Mouse (Mus musculus): ENCODE data around the gene Arhgap40. TPM values are rescaled to one million over a fixed set of nuclear protein-coding genes. Genes with fewer than 3 reads are reported as not detected.
A peak's percentile ranks its signal among the peaks of the same experiment; 100 is the strongest.

The Arhgap40 gene
- polyA plus RNA-seq, 1 experiment from 2014 or later = 0.16 TPM

GRCm38 (mm10) chr2:158518583-158518982 lies 6.0 kb downstream of the Arhgap40 start:
- Histone ChIP-seq H3K27me3 (no peaks in the 10 kb centered on the region), H3K4me3 (replicated peaks) (no peak overlapping the region), H3K36me3 (no peaks in the 10 kb centered on the region), H3K9ac (replicated peaks) (no peak overlapping the region), H3K9me3 (no peaks in the 10 kb centered on the region), H3K27ac (no peak overlapping the region), H3K4me1 (replicated peaks) (no peaks in the 10 kb centered on the region), H3K4me2 (no peak overlapping the region)
- 78% methylated on average over 6 of the region's 6 CpGs for WGBS
- no peak for ATAC-seq (ENCODE audit: insufficient number of reproducible peaks, insufficient read depth, low FRiP score, low TSS enrichment, low read depth)

GRCm38 (mm10) chr2:158519071-158519470 lies 6.5 kb downstream of the Arhgap40 start:
- H3K9ac ChIP-seq (replicated peaks) = no peak overlapping the region
- no peaks in the 10 kb centered on the region for H3K27me3 ChIP-seq
- no peaks in the 10 kb centered on the region for H3K9me3 ChIP-seq
- H3K4me1 ChIP-seq (replicated peaks) = no peaks in the 10 kb centered on the region
- ATAC-seq (ENCODE audit: insufficient number of reproducible peaks, insufficient read depth, low FRiP score, low TSS enrichment, low read depth) = no peak
- WGBS = 84% methylated on average over 11 of the region's 11 CpGs
- H3K36me3 ChIP-seq = no peaks in the 10 kb centered on the region
- H3K4me2 ChIP-seq = no peak overlapping the region
- no peak overlapping the region for H3K4me3 ChIP-seq (replicated peaks)
- H3K27ac ChIP-seq = no peak overlapping the region

- no peaks in the 10 kb centered on the region for H3K4me1 ChIP-seq (replicated peaks)
- no peaks in the 10 kb centered on the region for H3K27me3 ChIP-seq
- no peak overlapping the region for H3K4me3 ChIP-seq (replicated peaks)
- WGBS = 73% methylated on average over 6 of the region's 6 CpGs
- H3K27ac ChIP-seq = no peak overlapping the region
- H3K9me3 ChIP-seq = no peaks in the 10 kb centered on the region
- ATAC-seq (ENCODE audit: insufficient number of reproducible peaks, insufficient read depth, low FRiP score, low TSS enrichment, low read depth) = no peak
- no peak overlapping the region for H3K4me2 ChIP-seq
- H3K9ac ChIP-seq (replicated peaks) = no peak overlapping the region
- H3K36me3 ChIP-seq = no peaks in the 10 kb centered on the region
Measured at GRCm38 (mm10) chr2:158519800-158520199, 7.2 kb downstream of the Arhgap40 start.

- Histone ChIP-seq H3K4me2 (no peak overlapping the region), H3K4me3 (replicated peaks) (no peak overlapping the region), H3K9me3 (no peaks in the 10 kb centered on the region), H3K27me3 (no peaks in the 10 kb centered on the region), H3K4me1 (replicated peaks) (no peaks in the 10 kb centered on the region), H3K36me3 (no peaks in the 10 kb centered on the region), H3K9ac (replicated peaks) (no peak overlapping the region), H3K27ac (no peak overlapping the region)
- WGBS = 83% methylated on average over 8 of the region's 8 CpGs
- no peak for ATAC-seq (ENCODE audit: insufficient number of reproducible peaks, insufficient read depth, low FRiP score, low TSS enrichment, low read depth)
Measured at GRCm38 (mm10) chr2:158523060-158523459, 10.5 kb downstream of the Arhgap40 start.

- Histone ChIP-seq H3K9me3 (no peaks in the 10 kb centered on the region), H3K4me2 (no peak overlapping the region), H3K4me3 (replicated peaks) (no peak overlapping the region), H3K27ac (no peak overlapping the region), H3K27me3 (no peaks in the 10 kb centered on the region), H3K4me1 (replicated peaks) (no peaks in the 10 kb centered on the region), H3K9ac (replicated peaks) (no peak overlapping the region), H3K36me3 (no peaks in the 10 kb centered on the region)
- ATAC-seq (ENCODE audit: insufficient number of reproducible peaks, insufficient read depth, low FRiP score, low TSS enrichment, low read depth) = no peak
- 80% methylated on average over 16 of the region's 16 CpGs for WGBS
Measured at GRCm38 (mm10) chr2:158524129-158524860, 11.7 kb downstream of the Arhgap40 start.

- Histone ChIP-seq H3K4me1 (replicated peaks) (no peaks in the 10 kb centered on the region), H3K27me3 (no peaks in the 10 kb centered on the region), H3K9me3 (no peaks in the 10 kb centered on the region; the same call in 1 of the 2 replicates), H3K4me3 (replicated peaks) (no peak overlapping the region), H3K27ac (no peak overlapping the region), H3K9ac (replicated peaks) (no peak overlapping the region), H3K4me2 (no peak overlapping the region), H3K36me3 (no peaks in the 10 kb centered on the region)
- 7% methylated on average over 4 of the region's 4 CpGs for WGBS
- 0 out of 2 replicates have a peak, but pooled peaks have one; percentile 47 for ATAC-seq (ENCODE audit: insufficient number of reproducible peaks, insufficient read depth, low FRiP score, low TSS enrichment, low read depth)
Measured at GRCm38 (mm10) chr2:158534090-158534489, 21.5 kb downstream of the Arhgap40 start.

GRCm38 (mm10) chr2:158534559-158534958 lies 22.0 kb downstream of the Arhgap40 start:
- H3K36me3 ChIP-seq = no peaks in the 10 kb centered on the region
- no peaks in the 10 kb centered on the region; the same call in 1 of the 2 replicates for H3K9me3 ChIP-seq
- 73% methylated on average over 8 of the region's 8 CpGs for WGBS
- H3K27me3 ChIP-seq = no peaks in the 10 kb centered on the region
- H3K27ac ChIP-seq = no peak overlapping the region
- no peaks in the 10 kb centered on the region for H3K4me1 ChIP-seq (replicated peaks)
- no peak overlapping the region for H3K4me3 ChIP-seq (replicated peaks)
- no peak overlapping the region for H3K4me2 ChIP-seq
- no peak for ATAC-seq (ENCODE audit: insufficient number of reproducible peaks, insufficient read depth, low FRiP score, low TSS enrichment, low read depth)
- H3K9ac ChIP-seq (replicated peaks) = no peak overlapping the region

GRCm38 (mm10) chr2:158539433-158540305 lies 27.1 kb downstream of the Arhgap40 start:
- Histone ChIP-seq H3K4me3 (replicated peaks) (no peak overlapping the region), H3K36me3 (no peaks in the 10 kb centered on the region), H3K4me2 (peak overlapping the region; percentile 51), H3K27ac (no peak overlapping the region), H3K27me3 (peaks cover 12% of the 10 kb centered on the region; the same call in 1 of the 2 replicates), H3K4me1 (replicated peaks) (no peaks in the 10 kb centered on the region), H3K9ac (replicated peaks) (0 out of 2 replicates have a peak overlapping the region, but pooled peaks have one; percentile 28), H3K9me3 (no peaks in the 10 kb centered on the region)
- ATAC-seq (ENCODE audit: insufficient number of reproducible peaks, insufficient read depth, low FRiP score, low TSS enrichment, low read depth) = no peak
- WGBS = 56% methylated on average over 24 of the region's 24 CpGs

- H3K36me3 ChIP-seq = no peaks in the 10 kb centered on the region
- H3K4me3 ChIP-seq (replicated peaks) = no peak overlapping the region
- H3K9me3 ChIP-seq = no peaks in the 10 kb centered on the region
- H3K4me2 ChIP-seq = no peak overlapping the region
- peaks cover 12% of the 10 kb centered on the region; the same call in 1 of the 2 replicates for H3K27me3 ChIP-seq
- no peak overlapping the region for H3K27ac ChIP-seq
- H3K4me1 ChIP-seq (replicated peaks) = no peaks in the 10 kb centered on the region
- WGBS = 48% methylated on average over 4 of the region's 4 CpGs
- no peak overlapping the region for H3K9ac ChIP-seq (replicated peaks)
- ATAC-seq (ENCODE audit: insufficient number of reproducible peaks, insufficient read depth, low FRiP score, low TSS enrichment, low read depth) = no peak
Measured at GRCm38 (mm10) chr2:158541286-158541685, 28.7 kb downstream of the Arhgap40 start.

GRCm38 (mm10) chr2:158545266-158545665 lies 32.7 kb downstream of the Arhgap40 start:
- no peaks in the 10 kb centered on the region for H3K9me3 ChIP-seq
- no peak overlapping the region for H3K27ac ChIP-seq
- H3K36me3 ChIP-seq = no peaks in the 10 kb centered on the region
- no peaks in the 10 kb centered on the region for H3K4me1 ChIP-seq (replicated peaks)
- WGBS = 62% methylated on average over 2 of the region's 2 CpGs
- peaks cover 28% of the 10 kb centered on the region for H3K27me3 ChIP-seq
- H3K4me3 ChIP-seq (replicated peaks) = no peak overlapping the region
- H3K4me2 ChIP-seq = no peak overlapping the region
- H3K9ac ChIP-seq (replicated peaks) = no peak overlapping the region
- ATAC-seq (ENCODE audit: insufficient number of reproducible peaks, insufficient read depth, low FRiP score, low TSS enrichment, low read depth) = no peak

- H3K9me3 ChIP-seq = no peaks in the 10 kb centered on the region
- peak; percentile 16; the same call in 1 of the 2 replicates for ATAC-seq (ENCODE audit: insufficient number of reproducible peaks, insufficient read depth, low FRiP score, low TSS enrichment, low read depth)
- H3K36me3 ChIP-seq = no peaks in the 10 kb centered on the region
- no peak overlapping the region for H3K27ac ChIP-seq
- H3K27me3 ChIP-seq = peaks cover 43% of the 10 kb centered on the region
- no peak overlapping the region for H3K9ac ChIP-seq (replicated peaks)
- peak overlapping the region; percentile 19; the same call in 1 of the 2 replicates for H3K4me2 ChIP-seq
- H3K4me1 ChIP-seq (replicated peaks) = no peaks in the 10 kb centered on the region
- H3K4me3 ChIP-seq (replicated peaks) = no peak overlapping the region
- 3% methylated on average over 17 of the region's 17 CpGs for WGBS
Measured at GRCm38 (mm10) chr2:158546751-158547150, 34.2 kb downstream of the Arhgap40 start.

Measured in limb, embryonic 12.5 days (tissue).